Mouse (Mus musculus) kidney, adult 2 months (tissue): ENCODE measurements around the gene Igdcc3. TPM values are rescaled to one million over a fixed set of nuclear protein-coding genes. Genes with fewer than 3 reads are reported as not detected.

Experiments used
- DNase-seq: peaks from one replicate; pipeline ENCODE4 v3.0.0; 2021
- H3K27ac ChIP-seq: fragments of 200-500 bp; 2 replicates; pipeline ENCODE4 v1.5.1; 2012; ENCODE audit warnings: low read depth, low read length, control low read depth, inconsistent platforms; ENCODE audit not compliant: insufficient read depth
- H3K27me3 ChIP-seq: fragments of 200-500 bp; replicated peaks from 2 replicates; pipeline ENCODE4 v1.6.1; 2012; ENCODE audit warnings: mild to moderate bottlenecking, moderate library complexity, low read length, inconsistent platforms; ENCODE audit not compliant: control insufficient read depth, insufficient read depth
- H3K36me3 ChIP-seq: fragments of 200-500 bp; 2 replicates; pipeline ENCODE4 v1.6.1; 2012; ENCODE audit warnings: mild to moderate bottlenecking, moderate library complexity, low read length, inconsistent platforms; ENCODE audit not compliant: control insufficient read depth, insufficient read depth
- H3K4me1 ChIP-seq: fragments of 200-500 bp; 2 replicates; pipeline ENCODE4 v1.6.1; 2011; ENCODE audit warnings: low read length; ENCODE audit not compliant: control insufficient read depth, insufficient read depth
- H3K4me3 ChIP-seq: fragments of 200-500 bp; 2 replicates; pipeline ENCODE4 v1.5.1; 2011; ENCODE audit warnings: mild to moderate bottlenecking, low read depth, low read length, control low read depth; ENCODE audit not compliant: insufficient read depth
- CTCF ChIP-seq: fragments of 200-500 bp; conservative IDR thresholded peaks from 2 replicates; pipeline ENCODE4 v1.5.1; 2011; ENCODE audit warnings: low read depth, mild to moderate bottlenecking, control low read depth, low read length, moderate library complexity, mixed read lengths; ENCODE audit not compliant: insufficient read depth, insufficient read length
- POLR2A ChIP-seq: fragments of 200-500 bp; IDR thresholded peaks from one replicate; pipeline ENCODE4 v1.6.1; 2011; ENCODE audit warnings: low read depth, low read length, control low read depth
- WGBS: fragments of 180-500 bp; shearing (Covaris S2); methylation state at CpG from one replicate; pipeline ENCODE4 v1.1.7; 2018; 5-methylcytosine and 5-hydroxymethylcytosine counted together
- polyA plus RNA-seq: library from polyadenylated mRNA; depleted of rRNA; stranded (reverse); fragments of >200 nt; gene quantifications from 2 replicates; pipeline ENCODE4 v1.2.3, GENCODE M21; 2012

Igdcc3 gene
- polyA plus RNA-seq, 1 experiment = 0.72 TPM

DNA sequence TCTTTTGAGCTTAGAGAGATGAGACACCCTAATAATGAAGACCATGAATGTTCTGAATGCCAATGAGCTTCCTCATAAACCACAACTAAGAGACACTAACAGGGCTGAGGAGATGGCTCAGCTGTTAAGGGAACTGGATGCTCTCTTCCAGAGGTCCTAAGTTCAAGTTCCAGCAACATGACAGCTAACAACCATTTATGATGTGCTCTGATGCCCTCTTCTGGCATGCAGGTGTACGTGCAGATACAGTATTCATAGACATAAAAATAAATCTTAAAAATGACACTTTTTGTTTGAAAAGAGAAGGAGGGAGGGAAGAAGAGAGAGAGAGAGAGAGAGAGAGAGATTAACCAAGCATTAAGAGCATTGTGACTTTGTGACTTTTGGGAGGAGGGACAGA, 23.9 kb downstream of the Igdcc3 start:
- TF ChIP-seq POLR2A (no peak), CTCF (peak; percentile 40)
- Histone ChIP-seq H3K27me3 (no peaks in the 10 kb centered on the region), H3K27ac (no peak overlapping the region), H3K4me3 (no peak overlapping the region), H3K36me3 (no peaks in the 10 kb centered on the region), H3K4me1 (no peaks in the 10 kb centered on the region)
- WGBS = 32% methylated on average over 1 of the region's 1 CpGs
- DNase-seq = peak; percentile 37

DNA sequence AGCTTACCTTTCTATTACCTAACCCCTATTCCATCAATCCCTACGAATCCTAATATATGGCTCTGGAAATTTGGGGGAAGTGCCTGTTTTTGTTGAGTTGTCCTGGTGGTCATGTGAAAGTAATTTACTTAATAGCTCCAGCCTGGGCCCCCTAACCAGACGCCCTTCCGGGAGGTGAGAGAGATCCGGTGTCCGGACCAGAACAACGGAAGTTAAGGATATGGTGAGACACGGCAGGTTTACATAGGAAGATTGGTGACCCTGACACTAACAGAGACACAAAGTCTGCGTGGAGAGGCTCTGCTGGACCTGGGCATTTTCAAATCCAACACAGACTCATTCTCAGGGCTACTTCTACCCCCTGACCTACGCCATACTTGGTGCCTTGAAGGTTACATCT, 25.4 kb downstream of the Igdcc3 start:
- H3K4me3 ChIP-seq = no peak overlapping the region
- H3K27me3 ChIP-seq = no peaks in the 10 kb centered on the region
- WGBS = 64% methylated on average over 9 of the region's 9 CpGs
- H3K4me1 ChIP-seq = no peaks in the 10 kb centered on the region
- DNase-seq = no peak
- no peak overlapping the region for H3K27ac ChIP-seq
- no peaks in the 10 kb centered on the region for H3K36me3 ChIP-seq
- no peak for TF ChIP-seq POLR2A
- TF ChIP-seq CTCF = no peak

DNA sequence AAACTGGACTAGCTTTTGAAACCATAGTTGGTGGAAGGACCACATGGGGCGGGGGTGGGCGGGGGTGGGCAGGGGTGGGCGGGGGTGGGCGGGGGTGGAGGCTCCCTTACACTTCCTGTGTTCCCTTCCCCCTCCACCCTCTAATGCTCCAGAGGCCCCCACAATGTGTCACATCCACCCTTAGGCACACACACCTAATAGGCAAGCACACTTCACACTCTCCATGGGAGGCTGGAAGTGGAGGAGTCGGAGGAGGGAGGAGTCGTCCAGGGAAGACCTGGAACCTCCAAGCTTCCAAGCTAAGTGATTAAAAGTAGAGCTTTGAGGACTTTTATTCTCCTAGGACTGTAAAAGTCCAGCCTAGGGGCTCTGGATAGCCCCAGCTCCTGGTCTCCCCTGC, 27.5 kb downstream of the Igdcc3 start:
- no peaks in the 10 kb centered on the region for H3K36me3 ChIP-seq
- no peaks in the 10 kb centered on the region for H3K27me3 ChIP-seq
- 72% methylated on average over 6 of the region's 6 CpGs for WGBS
- no peaks in the 10 kb centered on the region for H3K4me1 ChIP-seq
- no peak overlapping the region for H3K27ac ChIP-seq
- TF ChIP-seq CTCF = no peak
- TF ChIP-seq POLR2A = no peak
- DNase-seq = no peak
- no peak overlapping the region for H3K4me3 ChIP-seq

DNA sequence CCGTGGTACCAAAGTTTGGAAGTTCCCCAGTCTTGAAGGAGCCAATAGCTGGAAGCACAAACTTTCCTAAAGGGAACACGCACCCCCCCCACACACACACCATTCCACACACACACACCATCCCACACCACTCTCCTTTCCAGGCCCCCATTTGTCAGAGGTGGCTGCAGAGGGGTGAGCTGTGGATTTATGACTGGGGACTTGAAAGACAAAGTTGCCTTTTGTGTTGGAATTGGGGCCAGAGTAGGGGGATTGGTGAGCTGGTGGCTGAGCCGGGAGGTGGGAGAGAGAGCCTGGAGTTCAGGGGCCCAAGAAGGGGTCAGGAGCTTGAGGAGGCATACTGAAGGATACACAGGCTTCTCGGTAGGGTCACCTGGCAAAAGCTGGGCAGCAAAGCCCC, 28.0 kb downstream of the Igdcc3 start:
- DNase-seq = no peak
- H3K27me3 ChIP-seq = no peaks in the 10 kb centered on the region
- no peaks in the 10 kb centered on the region for H3K4me1 ChIP-seq
- no peaks in the 10 kb centered on the region for H3K36me3 ChIP-seq
- TF ChIP-seq POLR2A (no peak), CTCF (no peak)
- H3K4me3 ChIP-seq = no peak overlapping the region
- no peak overlapping the region for H3K27ac ChIP-seq
- WGBS = 77% methylated on average over 4 of the region's 4 CpGs

DNA sequence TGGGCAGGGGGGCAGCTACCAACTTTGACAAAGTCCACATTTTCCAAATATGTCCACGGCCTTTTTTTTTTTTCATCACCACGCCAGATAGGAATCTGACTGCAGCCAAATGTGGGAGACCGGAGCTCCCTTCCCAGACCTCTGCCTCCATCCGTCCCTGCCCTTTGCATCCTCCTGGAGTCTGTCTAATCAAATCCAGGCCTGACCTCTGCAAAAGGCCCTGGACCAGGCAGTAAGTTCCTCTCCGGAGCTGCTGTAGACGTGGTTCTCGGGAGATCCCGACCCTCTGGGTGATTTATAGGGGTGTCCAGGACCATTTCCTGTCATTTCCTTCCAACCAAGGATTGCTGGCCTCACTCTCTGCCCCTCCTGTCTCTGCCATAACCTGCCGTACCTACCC, 31.7 kb downstream of the Igdcc3 start:
- Histone ChIP-seq H3K27ac (no peak overlapping the region), H3K4me1 (no peaks in the 10 kb centered on the region), H3K4me3 (no peak overlapping the region), H3K36me3 (no peaks in the 10 kb centered on the region), H3K27me3 (no peaks in the 10 kb centered on the region)
- TF ChIP-seq POLR2A (no peak), CTCF (no peak)
- no peak for DNase-seq
- 54% methylated on average over 9 of the region's 9 CpGs for WGBS

DNA sequence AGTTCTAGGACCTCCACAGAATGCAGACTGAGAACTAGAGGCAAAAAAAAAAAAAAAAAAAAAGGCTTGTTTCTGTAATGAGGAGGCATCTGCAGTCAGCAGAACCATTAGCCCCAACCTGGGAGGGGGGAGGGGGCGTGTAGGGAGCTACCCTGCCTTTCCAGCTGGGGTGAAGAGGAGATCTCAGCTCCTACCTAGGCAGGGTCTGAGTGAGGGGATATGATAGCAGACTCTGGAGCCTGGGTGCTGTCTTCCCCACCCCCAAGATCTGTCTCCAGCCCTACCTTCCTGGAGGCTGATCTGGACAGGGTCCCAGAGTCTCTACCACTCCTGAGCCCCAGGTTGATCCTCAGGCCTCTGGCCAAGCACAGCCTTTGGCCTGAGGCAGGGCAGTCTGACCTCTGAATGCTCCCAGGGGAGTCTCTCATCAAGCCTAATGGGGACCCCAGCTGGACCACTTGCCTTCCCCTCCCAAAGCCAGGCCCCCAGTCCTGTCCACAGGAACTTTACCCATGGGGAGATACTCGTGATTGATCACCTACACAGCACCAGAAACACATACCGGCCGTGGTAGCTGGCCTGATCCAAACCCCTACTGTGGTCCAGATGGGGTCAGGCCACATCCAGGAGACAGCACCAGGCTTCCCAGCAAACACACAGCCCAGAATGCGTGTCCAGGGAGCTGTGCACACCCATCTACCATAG, 34.4 kb downstream of the Igdcc3 start:
- 77% methylated on average over 5 of the region's 5 CpGs for WGBS
- no peak overlapping the region for H3K4me3 ChIP-seq
- no peak for DNase-seq
- H3K36me3 ChIP-seq = no peaks in the 10 kb centered on the region
- TF ChIP-seq POLR2A (no peak), CTCF (no peak)
- no peaks in the 10 kb centered on the region for H3K27me3 ChIP-seq
- no peaks in the 10 kb centered on the region for H3K4me1 ChIP-seq
- H3K27ac ChIP-seq = no peak overlapping the region

DNA sequence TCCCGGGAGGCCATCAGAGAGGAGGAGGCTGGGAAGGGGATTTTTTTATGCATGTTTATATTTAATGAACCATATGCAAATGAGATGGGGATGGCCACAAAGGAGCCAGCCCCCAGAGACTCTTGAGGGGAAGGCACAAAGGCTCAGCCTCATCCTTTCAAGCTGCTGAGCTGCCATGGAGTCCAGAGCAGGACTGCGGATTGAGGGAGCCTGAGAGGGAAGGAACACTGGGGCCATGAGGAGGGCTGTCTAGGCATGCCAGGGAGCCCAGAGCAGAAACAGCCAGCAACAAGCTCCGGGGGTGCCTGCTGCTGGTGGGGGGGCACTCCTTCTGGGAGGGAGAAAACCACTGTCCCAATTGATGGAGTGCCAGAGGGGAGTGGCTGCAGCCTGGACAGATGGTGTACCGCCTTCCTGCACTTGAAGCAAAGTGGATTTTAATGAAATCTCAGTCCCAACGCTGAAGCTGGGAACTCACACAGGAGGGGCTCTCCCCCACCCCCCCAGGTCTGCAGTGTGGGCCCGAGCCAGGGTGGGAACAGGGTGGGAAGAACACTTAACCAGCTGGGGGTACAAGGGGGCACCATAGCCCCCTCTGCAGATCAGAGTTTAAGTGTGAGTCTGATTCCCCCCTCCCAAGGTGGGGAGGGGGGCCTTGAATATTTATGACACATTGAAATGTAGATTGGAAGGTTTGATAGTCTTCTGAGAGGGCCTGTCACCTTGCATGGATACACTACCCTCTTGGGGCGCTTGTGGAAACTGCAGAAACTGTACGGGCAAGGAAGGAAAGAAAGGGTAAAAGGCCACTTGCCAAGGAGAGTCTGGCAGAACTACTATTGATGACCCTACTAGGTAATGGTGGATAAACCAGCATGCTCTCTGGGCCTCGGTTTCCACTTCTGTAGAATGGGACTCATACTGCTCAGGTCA, 35.2 kb downstream of the Igdcc3 start:
- TF ChIP-seq POLR2A = no peak
- TF ChIP-seq CTCF = no peak
- no peak overlapping the region for H3K27ac ChIP-seq
- no peaks in the 10 kb centered on the region for H3K4me1 ChIP-seq
- H3K36me3 ChIP-seq = no peaks in the 10 kb centered on the region
- H3K4me3 ChIP-seq = no peak overlapping the region
- H3K27me3 ChIP-seq = no peaks in the 10 kb centered on the region
- 54% methylated on average over 9 of the region's 9 CpGs for WGBS
- no peak for DNase-seq
